15 mouse cellular contexts compared by ENCODE assay signal in the genomic region with DNA sequence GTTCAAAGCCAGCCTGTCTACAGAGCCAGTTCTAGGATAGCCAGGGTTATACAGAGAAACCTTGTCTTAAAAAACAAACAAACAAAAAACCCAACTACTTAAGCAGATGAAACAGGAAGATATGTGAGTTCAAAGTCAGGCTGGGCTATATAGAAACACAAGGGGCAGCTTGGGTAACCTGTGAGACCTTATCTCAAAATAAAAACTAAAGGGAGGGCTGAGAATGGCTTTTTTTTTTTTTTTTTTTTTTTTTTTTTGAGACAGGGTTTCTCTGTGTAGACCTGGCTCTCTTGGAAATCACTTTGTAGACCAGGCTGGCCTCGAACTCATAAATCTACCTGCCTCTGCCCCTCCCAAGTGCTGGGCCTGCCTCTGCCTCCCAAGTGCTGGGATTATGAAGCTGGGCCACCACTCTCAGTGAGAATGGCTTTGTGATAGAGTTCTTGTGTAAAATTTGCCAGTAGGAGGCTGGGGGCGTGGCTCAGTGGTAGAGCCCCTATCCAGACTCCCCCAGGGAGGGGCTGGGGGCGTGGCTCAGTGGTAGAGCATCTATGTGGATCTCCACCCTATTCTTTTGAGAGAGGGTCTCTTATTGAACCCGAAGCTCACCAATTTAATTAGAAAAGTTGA. TPM values are rescaled to one million over a fixed set of nuclear protein-coding genes. Genes with fewer than 3 reads are reported as not detected.
DNase-seq lines count a peak whose midpoint lies in the region; ATAC-seq and TF ChIP-seq lines count a peak whose summit lies in the region.
"Had no signal": no experiment of that assay in that cellular context is flagged by ENCODE, and none has a peak within 500 bp of the region (broad histone marks: within the 10 kb centered on the region; RNA-seq: fewer than 3 reads in every experiment).

No protein-coding gene starts in this region.

- no peak overlapping the region for H3K4me3 ChIP-seq in gastrocnemius, adult 2 months
- no peak overlapping the region for H3K4me3 ChIP-seq in forebrain, embryonic 14.5 days (ENCODE audit: low read depth, low read length)
- H3K4me3 ChIP-seq: embryonic facial prominence, embryonic 12.5 days; heart, adult 2 months; kidney, embryonic 15.5 days had no signal

- peaks cover 4% of the 10 kb centered on the region; the same call in 1 of the 2 replicates for H3K4me1 ChIP-seq in forebrain, embryonic 14.5 days (ENCODE audit: control insufficient read depth, insufficient read depth, low read length)

- intact Hi-C loops in gastrocnemius, adult 2 months (cut with DNase I): loop anchor here (10.0 kb wide), 1 partner anchor 79 kb away; no protein-coding TSS in a partner anchor

- no peaks in the 10 kb centered on the region for H3K36me3 ChIP-seq in splenic B cell, adult 2 months (ENCODE audit: control insufficient read depth, insufficient read depth, low read length, poor library complexity, severe bottlenecking)
- no peaks in the 10 kb centered on the region for H3K36me3 ChIP-seq in forebrain, embryonic 14.5 days (ENCODE audit: control insufficient read depth, insufficient read depth, low read length)
- H3K36me3 ChIP-seq: embryonic facial prominence, embryonic 12.5 days; kidney, embryonic 15.5 days had no signal

- ATAC-seq in forebrain, embryonic 14.5 days: no peak

- no peak overlapping the region for H3K4me2 ChIP-seq in forebrain, embryonic 14.5 days (ENCODE audit: low read length)
- H3K4me2 ChIP-seq: embryonic facial prominence, embryonic 12.5 days; kidney, embryonic 15.5 days had no signal

- H3K27ac ChIP-seq in gastrocnemius, adult 2 months: no peak overlapping the region
- no peak overlapping the region for H3K27ac ChIP-seq in forebrain, embryonic 14.5 days (ENCODE audit: low read depth, low read length)
- H3K27ac ChIP-seq: embryonic facial prominence, embryonic 12.5 days; heart, adult 2 months; kidney, embryonic 15.5 days had no signal

- no peak for TF ChIP-seq CTCF in gastrocnemius, adult 2 months (IDR thresholded peaks at IDR 0.05)

- DNase-seq in gastrocnemius, adult 2 months: peak; percentile 23
- no peak for DNase-seq in gastrocnemius, postnatal 10 days
- peak; percentile 86 for DNase-seq in 416B (ENCODE audit: low read depth)
- peak; percentile 79 for DNase-seq in R1 (ENCODE audit: low read depth, low spot score)
- DNase-seq in splenic B cell, adult 2 months (ENCODE audit: low read depth, low spot score): peak; percentile 47
- DNase-seq in MN1 (ENCODE audit: low spot score): no peak
- no peak for DNase-seq in layer of hippocampus, adult 9-10 months (ENCODE audit: low spot score)
- DNase-seq in forebrain, embryonic 14.5 days (ENCODE audit: low spot score): no peak
- DNase-seq: cerebellum, postnatal 25 days; heart, adult 2 months; left cerebral cortex, postnatal 4 days; lung, adult 2 months; spleen, adult 18-20 months had no signal

- no peaks in the 10 kb centered on the region for H3K9me3 ChIP-seq in forebrain, embryonic 14.5 days (replicated peaks; ENCODE audit: control insufficient read depth, low read length)
- H3K9me3 ChIP-seq: embryonic facial prominence, embryonic 12.5 days; kidney, embryonic 15.5 days had no signal

- no peaks in the 10 kb centered on the region for H3K27me3 ChIP-seq in splenic B cell, adult 2 months (ENCODE audit: control insufficient read depth, insufficient read depth, low read length, poor library complexity, severe bottlenecking)
- H3K27me3 ChIP-seq in forebrain, embryonic 14.5 days (replicated peaks; ENCODE audit: control insufficient read depth, insufficient read depth, low read length): peaks cover 8% of the 10 kb centered on the region; the same call in 1 of the 2 replicates

- no peak overlapping the region for H3K9ac ChIP-seq in forebrain, embryonic 14.5 days (ENCODE audit: low read length)
- H3K9ac ChIP-seq: embryonic facial prominence, embryonic 12.5 days; kidney, embryonic 15.5 days had no signal

- 35% methylated on average over 4 of the region's 4 CpGs for WGBS in forebrain, embryonic 14.5 days

RNA-seq across cellular contexts. Expression of gene Cux1, which starts 59.0 kb away (rescaled TPM):
- 10 to 100 TPM; 80.9 to 88.2 TPM for total RNA-seq in gastrocnemius, adult 2 months (2021)
- 10 to 100 TPM; 87.0 to 97.5 TPM for total RNA-seq in gastrocnemius, postnatal 10 days (2021)
- 89.6 and 115 TPM in 2 replicates for polyA plus RNA-seq in forebrain, embryonic 14.5 days (2014; fragmentation: Nextera tagmentation; extraction: Ambion mirVana)

Comparison
In these comparisons a context has a peak if more than half of its experiments do, and no peak if none do; other contexts are left out.
1. DNase-seq: peak in gastrocnemius, adult 2 months (single experiment), 416B (single experiment), R1 (single experiment) and splenic B cell, adult 2 months (single experiment); none in gastrocnemius, postnatal 10 days (single experiment), MN1 (single experiment), layer of hippocampus, adult 9-10 months (single experiment) and forebrain, embryonic 14.5 days (single experiment).